Mouse (Mus musculus) limb, embryonic 11.5 days (tissue): ENCODE data around the gene 2310002L09Rik. TPM values are rescaled to one million over a fixed set of nuclear protein-coding genes. Genes with fewer than 3 reads are reported as not detected.
"Not testable (repeated sequence)": the region's sequence is repeated elsewhere in the genome, so short reads cannot be mapped to it uniquely, and the experiment has no call there.

Experiments
- ATAC-seq: fragments of 200-750 bp; cut with Nextera tagmentation; 2 replicates; pipeline ENCODE4 v1.8.0; 2017; ENCODE audit warnings: low read depth; ENCODE audit not compliant: insufficient number of reproducible peaks, low FRiP score, low TSS enrichment
- DNase-seq: peaks from one replicate; pipeline ENCODE4 v3.0.0-alpha.2; 2015; ENCODE audit warnings: low spot score
- H3K27ac ChIP-seq: fragments of 300-500 bp; sonication (generic); replicated peaks from 2 replicates; pipeline ENCODE4 v1.5.1; 2014; ENCODE audit warnings: low read depth, mild to moderate bottlenecking, low read length
- H3K27me3 ChIP-seq: fragments of 300-500 bp; sonication (generic); 2 replicates; pipeline ENCODE4 v1.6.1; 2014; ENCODE audit warnings: mild to moderate bottlenecking, low read length, mixed read lengths; ENCODE audit not compliant: control insufficient read depth, insufficient read depth
- H3K36me3 ChIP-seq: fragments of 300-500 bp; sonication (generic); 2 replicates; pipeline ENCODE4 v1.6.1; 2014; ENCODE audit warnings: mild to moderate bottlenecking, low read length, moderate library complexity, mixed read lengths; ENCODE audit not compliant: control insufficient read depth, insufficient read depth
- H3K4me1 ChIP-seq: fragments of 300-500 bp; sonication (generic); 2 replicates; pipeline ENCODE4 v1.6.1; 2014; ENCODE audit warnings: low read length, mixed read lengths; ENCODE audit not compliant: control insufficient read depth, insufficient read depth
- H3K4me2 ChIP-seq: fragments of 300-500 bp; sonication (generic); 2 replicates; pipeline ENCODE4 v1.6.1; 2014; ENCODE audit warnings: low read depth, mild to moderate bottlenecking, moderate library complexity; ENCODE audit not compliant: severe bottlenecking
- H3K4me3 ChIP-seq: fragments of 300-500 bp; sonication (generic); 2 replicates; pipeline ENCODE4 v1.5.1; 2014; ENCODE audit warnings: low read depth, low read length
- H3K9ac ChIP-seq: fragments of 300-500 bp; sonication (generic); 2 replicates; pipeline ENCODE4 v1.6.1; 2014; ENCODE audit warnings: mild to moderate bottlenecking, low read length
- H3K9me3 ChIP-seq: fragments of 300-500 bp; sonication (generic); 2 replicates; pipeline ENCODE4 v1.6.1; 2016; ENCODE audit warnings: low read length; ENCODE audit not compliant: control insufficient read depth
- WGBS: fragments of 180-500 bp; shearing (Covaris S2); extraction: QIAGEN DNeasy Blood & Tissue Kit; methylation state at CpG from one replicate; pipeline ENCODE4 v1.1.7; 2014; 5-methylcytosine and 5-hydroxymethylcytosine counted together
- polyA plus RNA-seq: library from polyadenylated mRNA; unstranded; fragments of >200 nt; fragmentation: Nextera tagmentation; extraction: Ambion mirVana; gene quantifications from 2 replicates; pipeline ENCODE4 v1.2.1, GENCODE M21; 2014

Gene 2310002L09Rik
- 1.2 TPM in 2 replicates for polyA plus RNA-seq

DNA sequence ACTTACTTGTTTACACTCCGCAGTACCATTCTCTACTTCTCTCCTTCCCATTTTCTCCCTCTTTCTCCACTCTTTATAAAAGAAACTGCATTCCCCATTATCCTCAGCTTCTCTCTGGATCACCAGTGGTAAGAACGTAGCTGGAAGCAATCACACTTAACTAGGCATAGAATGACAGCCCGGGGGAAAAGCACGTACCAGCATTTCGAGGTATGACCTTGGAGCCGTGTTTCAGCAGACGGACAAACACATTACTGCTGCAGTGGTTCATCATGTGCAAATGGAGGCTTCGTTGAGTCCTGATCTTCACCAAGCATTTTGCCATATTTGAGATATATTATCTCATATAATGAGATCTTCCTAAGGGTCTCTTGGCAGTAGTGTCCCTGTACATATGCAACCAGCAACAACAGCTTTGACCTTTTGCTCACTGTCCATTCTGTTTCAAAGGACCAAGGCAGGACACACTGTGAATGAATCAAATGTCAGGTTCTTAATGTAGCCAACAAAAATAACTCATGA lies at the start of gene 2310002L09Rik:
Gene 2310002L09Rik (minus strand): TSS at position 472 of the 522 bp plus-strand sequence.
- WGBS: 83% methylated on average over 8 of the region's 8 CpGs
- Histone ChIP-seq H3K27ac (no peak within 1 kb of the TSS), H3K36me3 (no peaks in the 10 kb centered on the region), H3K9me3 (no peaks in the 10 kb centered on the region), H3K4me2 (no peak within 1 kb of the TSS), H3K4me3 (no peak within 1 kb of the TSS), H3K27me3 (no peaks in the 10 kb centered on the region), H3K4me1 (no peaks in the 10 kb centered on the region), H3K9ac (no peak within 1 kb of the TSS)
- no peak for ATAC-seq
- DNase-seq: no peak

GRCm38 (mm10) chr4:73980454-73980853 lies 29.8 kb upstream of the 2310002L09Rik start:
- H3K9ac ChIP-seq: no peak overlapping the region
- WGBS: 82% methylated on average over 3 of the region's 3 CpGs
- no peaks in the 10 kb centered on the region for H3K4me1 ChIP-seq
- H3K9me3 ChIP-seq: no peaks in the 10 kb centered on the region
- no peak overlapping the region for H3K4me3 ChIP-seq
- H3K36me3 ChIP-seq: no peaks in the 10 kb centered on the region
- H3K27me3 ChIP-seq: no peaks in the 10 kb centered on the region
- H3K4me2 ChIP-seq: no peak overlapping the region
- no peak overlapping the region for H3K27ac ChIP-seq
- ATAC-seq: no peak
- no peak for DNase-seq

GRCm38 (mm10) chr4:73920660-73921059 lies 30.0 kb downstream of the 2310002L09Rik start, which contains the start of gene Gm11756:
Gm11756 (minus strand) TSS chr4:73920760.
- H3K27me3 ChIP-seq, H3K4me2 ChIP-seq, ATAC-seq, H3K9ac ChIP-seq, H3K4me3 ChIP-seq, H3K27ac ChIP-seq, H3K36me3 ChIP-seq, H3K4me1 ChIP-seq, H3K9me3 ChIP-seq, DNase-seq: not testable (repeated sequence)
- 87% methylated on average over 6 of the region's 6 CpGs for WGBS

DNA sequence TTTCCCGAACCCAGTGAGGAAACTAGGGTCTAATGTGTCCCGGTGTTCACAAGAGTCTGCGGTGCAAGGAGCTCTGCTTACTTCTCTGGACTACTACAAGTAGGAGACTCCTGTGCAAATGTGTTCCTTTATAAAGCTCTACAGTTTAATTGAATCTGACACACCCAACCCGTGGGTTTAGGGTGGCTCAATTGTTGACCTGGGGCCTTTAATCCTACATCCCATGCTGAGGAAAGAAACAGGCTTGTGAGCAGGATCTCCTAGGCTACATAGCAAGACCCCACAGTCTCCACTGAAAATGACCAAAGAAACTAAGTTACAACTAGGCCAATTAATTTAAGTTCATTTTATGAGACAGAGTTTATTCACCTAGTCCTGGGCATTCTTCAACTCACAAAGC lies 44.8 kb downstream of the 2310002L09Rik start, which contains the start of gene Gm13871:
Gene Gm13871 (minus strand): TSS at position 101 of the 400 bp plus-strand sequence.
- H3K27me3 ChIP-seq, H3K36me3 ChIP-seq, H3K9me3 ChIP-seq, DNase-seq, H3K4me3 ChIP-seq, H3K27ac ChIP-seq, H3K9ac ChIP-seq, ATAC-seq, H3K4me2 ChIP-seq, H3K4me1 ChIP-seq: not testable (repeated sequence)
- WGBS: no CpG with 5 or more reads among the region's 4 CpGs

GRCm38 (mm10) chr4:73891012-73891411 lies 59.6 kb downstream of the 2310002L09Rik start, which contains the start of gene Gm11757:
Gm11757 (minus strand) TSS chr4:73891112.
- not testable (repeated sequence) for H3K9me3 ChIP-seq, ATAC-seq, H3K4me2 ChIP-seq, DNase-seq, H3K27me3 ChIP-seq, H3K27ac ChIP-seq, H3K9ac ChIP-seq, H3K4me3 ChIP-seq, H3K36me3 ChIP-seq, H3K4me1 ChIP-seq
- WGBS: no CpG with 5 or more reads among the region's 4 CpGs

Other genes starting within 250 kb of the 2310002L09Rik start
- gene Rasef, start 159.9 kb downstream of the 2310002L09Rik start, polyA plus RNA-seq: 1.7 and 1.9 TPM in 2 replicates
- not detected in 2 replicates for gene Gm11758, start 74.6 kb downstream of the 2310002L09Rik start, polyA plus RNA-seq
- gene Gm11757, start 59.7 kb downstream of the 2310002L09Rik start, polyA plus RNA-seq: not detected in 2 replicates
- gene Gm13871, start 44.9 kb downstream of the 2310002L09Rik start, polyA plus RNA-seq: not detected in 2 replicates
- gene Gm11756, start 30.1 kb downstream of the 2310002L09Rik start, polyA plus RNA-seq: not detected in 2 replicates
- 0.85 and 1.4 TPM in 2 replicates for gene Frmd3, start 62.6 kb upstream of the 2310002L09Rik start, polyA plus RNA-seq